Mouse (Mus musculus) midbrain, embryonic 14.5 days (tissue): Measurements from ENCODE around the gene Megf8. TPM values are rescaled to one million over a fixed set of nuclear protein-coding genes. Genes with fewer than 3 reads are reported as not detected.
A peak's percentile ranks its signal among the peaks of the same experiment; 100 is the strongest.

Experiments
- ATAC-seq: fragments of 200-750 bp; cut with Nextera tagmentation; 2 replicates; pipeline ENCODE4 v1.8.0; 2017; ENCODE audit warnings: moderate number of reproducible peaks, moderate library complexity; ENCODE audit not compliant: low FRiP score, low TSS enrichment
- DNase-seq: peaks from one replicate; pipeline ENCODE4 v3.0.0-alpha.2; 2015
- H3K27ac ChIP-seq: fragments of 300-500 bp; sonication (generic); replicated peaks from 2 replicates; pipeline ENCODE4 v1.5.1; 2014; ENCODE audit warnings: mild to moderate bottlenecking, low read depth, low read length, moderate library complexity
- H3K27me3 ChIP-seq: fragments of 300-500 bp; sonication (generic); 2 replicates; pipeline ENCODE4 v1.6.1; 2014; ENCODE audit warnings: low read length, control low read depth, mixed read lengths; ENCODE audit not compliant: control insufficient read depth, insufficient read depth
- H3K36me3 ChIP-seq: fragments of 300-500 bp; sonication (generic); 2 replicates; pipeline ENCODE4 v1.6.1; 2014; ENCODE audit warnings: low read length, control low read depth; ENCODE audit not compliant: control insufficient read depth, insufficient read depth
- H3K4me1 ChIP-seq: fragments of 300-500 bp; sonication (generic); 2 replicates; pipeline ENCODE4 v1.6.1; 2014; ENCODE audit warnings: mild to moderate bottlenecking, antibody characterized with exemption, low read length, control low read depth; ENCODE audit not compliant: control insufficient read depth, insufficient read depth
- H3K4me2 ChIP-seq: fragments of 300-500 bp; sonication (generic); 2 replicates; pipeline ENCODE4 v1.6.1; 2014; ENCODE audit warnings: mild to moderate bottlenecking, low read length, moderate library complexity
- H3K4me3 ChIP-seq: fragments of 300-500 bp; sonication (generic); replicated peaks from 2 replicates; pipeline ENCODE4 v1.5.1; 2014; ENCODE audit warnings: low read depth, low read length
- H3K9ac ChIP-seq: fragments of 300-500 bp; sonication (generic); replicated peaks from 2 replicates; pipeline ENCODE4 v1.6.1; 2014; ENCODE audit warnings: mild to moderate bottlenecking, low read length, moderate library complexity
- H3K9me3 ChIP-seq: fragments of 300-500 bp; sonication (generic); 2 replicates; pipeline ENCODE4 v1.6.1; 2016; ENCODE audit warnings: low read length, control low read depth, mixed read lengths; ENCODE audit not compliant: control insufficient read depth
- WGBS: fragments of 180-500 bp; shearing (Covaris S2); extraction: QIAGEN DNeasy Blood & Tissue Kit; methylation state at CpG from one replicate; pipeline ENCODE4 v1.1.7; 2014; 5-methylcytosine and 5-hydroxymethylcytosine counted together
- polyA plus RNA-seq: library from polyadenylated mRNA; unstranded; fragments of >200 nt; fragmentation: Nextera tagmentation; extraction: Ambion mirVana; gene quantifications from 2 replicates; pipeline ENCODE4 v1.2.1, GENCODE M21; 2014

Gene Megf8
- polyA plus RNA-seq, 1 experiment from 2014 or later = 21.6 TPM

GRCm38 (mm10) chr7:25379551-25380351 is 62.8 kb downstream of the Megf8 start:
- ATAC-seq = peak; percentile 50; the same call in 1 of the 2 replicates
- H3K9ac ChIP-seq = peak overlapping the region; percentile 34; the same call in 1 of the 2 replicates

DNA sequence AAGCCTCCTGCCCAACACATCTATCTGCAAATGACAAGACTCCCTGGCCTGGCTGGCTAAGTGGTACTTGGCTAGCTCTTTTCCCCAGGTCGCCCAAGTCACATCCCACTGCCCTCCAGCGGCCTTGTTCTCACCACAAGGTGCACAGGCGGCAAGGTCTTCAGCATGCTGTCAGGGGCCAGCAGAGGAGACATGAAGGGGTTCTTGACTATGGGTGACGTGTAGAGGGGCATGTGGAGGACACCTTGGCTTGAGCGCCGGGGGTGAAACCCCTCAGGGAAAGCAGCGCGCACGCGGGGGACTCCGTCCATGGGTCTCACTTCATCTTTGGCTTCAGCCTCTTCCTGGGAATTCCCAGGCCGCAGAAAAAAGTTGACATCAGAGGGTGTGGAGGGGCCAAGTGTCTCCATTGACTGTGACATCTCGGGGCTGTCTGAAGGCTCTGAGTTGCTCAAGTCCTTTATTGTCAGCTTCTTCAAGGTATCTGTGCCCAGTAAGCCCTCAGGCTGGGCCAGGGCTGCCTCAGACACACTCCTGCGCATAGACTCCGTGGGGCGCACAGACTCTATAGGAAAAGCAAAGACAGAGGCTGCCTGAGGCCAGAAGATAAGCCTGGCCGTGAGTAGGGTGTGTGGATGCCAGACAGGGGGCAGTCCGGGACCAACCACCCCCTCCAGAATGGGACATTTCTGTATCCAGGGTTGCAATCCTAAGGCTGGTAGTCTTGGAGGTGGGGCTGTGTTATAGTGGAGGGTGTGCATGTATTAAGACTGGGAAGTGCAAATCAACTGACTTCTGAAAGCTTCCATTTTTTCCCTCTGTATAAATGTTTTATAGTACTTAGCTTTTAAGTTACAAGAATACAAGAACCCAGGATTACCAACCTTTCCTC is 63.7 kb downstream of the Megf8 start:
- WGBS = 59% methylated on average over 18 of the region's 18 CpGs
- peak overlapping the region; percentile 56 for H3K4me2 ChIP-seq
- H3K36me3 ChIP-seq = peaks cover 35% of the 10 kb centered on the region

More at GRCm38 (mm10) chr7:25379551-25380351, 62.8 kb downstream of the Megf8 start:
- H3K27me3 ChIP-seq = no peaks in the 10 kb centered on the region
- 3% methylated on average over 42 of the region's 42 CpGs for WGBS
- H3K4me1 ChIP-seq = no peaks in the 10 kb centered on the region
- peaks cover 27% of the 10 kb centered on the region for H3K36me3 ChIP-seq
- H3K9me3 ChIP-seq = no peaks in the 10 kb centered on the region
- DNase-seq = peak; percentile 89
- H3K27ac ChIP-seq = no peak overlapping the region
- peak overlapping the region; percentile 56 for H3K4me2 ChIP-seq
- H3K4me3 ChIP-seq = peak overlapping the region; percentile 19

DNA sequence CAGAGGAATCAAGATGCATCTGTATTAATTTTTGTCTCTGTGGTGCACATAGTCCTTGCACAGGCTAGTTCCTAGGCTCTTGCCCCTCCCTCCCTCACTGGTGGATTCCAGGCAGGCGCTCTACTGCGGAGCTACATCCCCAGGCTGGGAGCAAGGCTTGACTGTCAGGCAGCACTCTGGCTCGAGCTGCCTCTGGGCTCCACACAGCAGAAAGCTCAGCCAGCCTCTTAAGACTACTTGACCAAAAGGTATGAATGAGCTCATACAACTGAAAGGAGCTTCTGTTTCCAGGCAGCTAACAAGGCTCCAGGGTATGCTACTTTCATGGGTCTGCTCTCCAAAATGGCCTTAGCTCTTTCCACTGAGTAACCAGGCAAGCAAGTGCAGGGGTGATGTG is 64.3 kb downstream of the Megf8 start:
- Histone ChIP-seq H3K4me1 (no peaks in the 10 kb centered on the region), H3K9ac (no peak overlapping the region), H3K4me2 (no peak overlapping the region), H3K36me3 (peaks cover 39% of the 10 kb centered on the region), H3K27me3 (no peaks in the 10 kb centered on the region), H3K9me3 (no peaks in the 10 kb centered on the region), H3K27ac (no peak overlapping the region), H3K4me3 (no peak overlapping the region)
- DNase-seq (no peak), ATAC-seq (no peak)
- 32% methylated on average over 3 of the region's 3 CpGs for WGBS

More for the DNA sequence above, 63.7 kb downstream of the Megf8 start:
- Histone ChIP-seq H3K9me3 (no peaks in the 10 kb centered on the region), H3K9ac (no peak overlapping the region; the same call in 1 of the 2 replicates), H3K27ac (no peak overlapping the region), H3K4me1 (no peaks in the 10 kb centered on the region), H3K27me3 (no peaks in the 10 kb centered on the region), H3K4me3 (no peak overlapping the region)
- DNase-seq = no peak
- no peak for ATAC-seq

DNA sequence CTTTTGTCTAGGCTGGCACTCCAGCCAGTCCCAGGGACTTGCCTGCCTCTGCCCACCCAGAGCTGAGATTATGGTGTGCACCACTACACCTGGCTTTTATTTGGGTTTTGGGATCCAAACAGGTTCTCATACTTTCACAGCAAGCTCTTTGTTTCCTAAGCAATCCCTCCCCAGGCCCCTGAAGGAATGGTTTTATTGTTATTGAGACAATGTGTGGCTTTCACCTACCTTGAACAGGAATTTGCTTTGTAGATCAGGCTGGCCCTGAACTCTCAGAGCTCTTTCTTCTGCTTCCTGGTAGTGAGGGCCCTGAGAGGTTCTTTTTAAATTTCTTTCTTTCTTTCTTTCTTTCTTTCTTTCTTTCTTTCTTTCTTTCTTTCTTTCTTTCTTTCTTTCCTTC is 65.6 kb downstream of the Megf8 start:
- Histone ChIP-seq H3K36me3 (peaks cover 45% of the 10 kb centered on the region), H3K9me3 (no peaks in the 10 kb centered on the region), H3K27me3 (no peaks in the 10 kb centered on the region), H3K9ac (no peak overlapping the region), H3K4me3 (no peak overlapping the region), H3K27ac (no peak overlapping the region), H3K4me1 (no peaks in the 10 kb centered on the region), H3K4me2 (no peak overlapping the region)
- DNase-seq = no peak
- ATAC-seq = no peak

DNA sequence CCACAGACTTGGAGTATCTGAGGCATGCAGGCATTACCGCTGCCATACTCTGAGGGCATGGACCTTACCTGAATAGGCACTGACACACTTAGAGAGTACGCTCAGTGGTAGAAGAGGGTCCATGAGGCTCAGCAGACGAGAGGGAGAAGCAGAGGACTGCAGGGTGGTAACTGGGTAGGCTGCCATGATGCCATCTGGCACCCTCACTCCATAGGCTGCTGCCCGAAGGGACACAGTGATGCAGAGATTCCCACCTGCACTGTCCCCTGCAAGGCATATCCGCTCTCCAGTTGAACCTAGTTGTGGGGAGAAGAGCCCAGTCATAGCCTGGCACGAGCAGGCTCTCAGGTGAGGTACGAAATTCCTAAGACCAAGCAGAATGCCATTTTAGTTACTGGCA is 66.4 kb downstream of the Megf8 start:
- ATAC-seq (no peak), DNase-seq (no peak)
- no peaks in the 10 kb centered on the region for H3K4me1 ChIP-seq
- H3K27me3 ChIP-seq = no peaks in the 10 kb centered on the region
- peaks cover 54% of the 10 kb centered on the region for H3K36me3 ChIP-seq
- no peak overlapping the region for H3K4me3 ChIP-seq
- no peak overlapping the region for H3K27ac ChIP-seq
- H3K9ac ChIP-seq = no peak overlapping the region
- WGBS = 91% methylated on average over 7 of the region's 7 CpGs
- no peak overlapping the region for H3K4me2 ChIP-seq
- no peaks in the 10 kb centered on the region for H3K9me3 ChIP-seq

GRCm38 (mm10) chr7:25383891-25384290 is 66.9 kb downstream of the Megf8 start:
- DNase-seq (no peak), ATAC-seq (no peak)
- Histone ChIP-seq H3K4me1 (no peaks in the 10 kb centered on the region), H3K4me3 (no peak overlapping the region), H3K4me2 (no peak overlapping the region), H3K9ac (no peak overlapping the region), H3K9me3 (no peaks in the 10 kb centered on the region), H3K36me3 (peaks cover 55% of the 10 kb centered on the region), H3K27me3 (no peaks in the 10 kb centered on the region), H3K27ac (no peak overlapping the region)
- WGBS = 89% methylated on average over 4 of the region's 4 CpGs

DNA sequence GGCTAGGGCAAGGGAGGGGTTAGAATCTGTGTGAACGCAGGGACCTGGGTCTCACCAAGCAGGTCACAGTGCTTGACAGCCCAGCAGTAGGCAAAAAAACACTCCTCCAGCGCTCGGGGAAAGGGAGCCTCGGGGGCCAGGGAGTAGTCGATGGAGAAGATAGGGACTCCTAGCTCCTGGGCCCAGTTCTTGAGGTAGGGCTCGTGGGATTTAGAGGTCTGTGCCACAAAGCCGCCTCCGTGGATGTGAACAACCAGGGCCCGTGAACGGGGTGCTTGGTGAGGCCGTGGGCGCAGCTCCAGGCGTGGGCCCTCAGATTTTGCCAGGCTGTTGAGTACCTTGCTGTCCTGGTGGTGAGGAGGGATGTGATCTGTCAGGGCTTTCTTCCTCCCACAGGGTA is 67.4 kb downstream of the Megf8 start:
- Histone ChIP-seq H3K4me3 (no peak overlapping the region), H3K4me2 (no peak overlapping the region), H3K9ac (no peak overlapping the region), H3K27ac (no peak overlapping the region), H3K36me3 (peaks cover 55% of the 10 kb centered on the region), H3K4me1 (no peaks in the 10 kb centered on the region), H3K9me3 (no peaks in the 10 kb centered on the region), H3K27me3 (no peaks in the 10 kb centered on the region)
- DNase-seq = no peak
- ATAC-seq = no peak
- 92% methylated on average over 13 of the region's 13 CpGs for WGBS

DNA sequence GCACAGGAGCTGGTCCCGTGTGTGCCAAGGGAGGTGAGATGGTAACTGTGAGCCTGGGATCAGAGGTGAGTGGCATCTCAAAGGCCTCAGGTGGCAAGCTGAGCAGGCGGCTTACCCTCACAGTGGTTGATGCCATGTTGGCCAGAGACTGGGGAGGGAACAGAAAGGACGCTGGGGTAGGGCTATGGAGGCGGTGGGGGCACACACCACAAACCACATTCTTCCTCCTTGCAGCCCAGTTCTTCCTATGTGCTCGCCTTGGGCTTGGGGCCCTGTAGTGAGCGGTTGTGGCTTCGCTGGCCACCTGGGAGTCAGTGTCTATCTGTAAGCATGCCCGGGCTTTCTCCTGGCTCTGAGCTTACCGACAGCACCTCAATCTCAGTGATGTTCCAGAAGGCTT is 67.9 kb downstream of the Megf8 start:
- DNase-seq = no peak
- WGBS = 91% methylated on average over 9 of the region's 9 CpGs
- H3K9me3 ChIP-seq = no peaks in the 10 kb centered on the region
- no peak overlapping the region for H3K27ac ChIP-seq
- peaks cover 55% of the 10 kb centered on the region for H3K36me3 ChIP-seq
- no peaks in the 10 kb centered on the region for H3K27me3 ChIP-seq
- H3K9ac ChIP-seq = no peak overlapping the region
- ATAC-seq = no peak
- no peak overlapping the region for H3K4me2 ChIP-seq
- 0 out of 2 replicates have a peak, but pooled peaks cover 3% of the 10 kb centered on the region for H3K4me1 ChIP-seq
- no peak overlapping the region for H3K4me3 ChIP-seq
